Mouse (Mus musculus): ENCODE measurements around the gene Glrx2. TPM values are rescaled to one million over a fixed set of nuclear protein-coding genes. Genes with fewer than 3 reads are reported as not detected.
"Not testable (repeated sequence)": the region's sequence is repeated elsewhere in the genome, so short reads cannot be mapped to it uniquely, and the experiment has no call there.

Glrx2 gene
- 68.9 and 106 TPM in 2 replicates for total RNA-seq (2014; fragmentation: Nextera tagmentation)
- total RNA-seq (2017) = 51.3 and 54.5 TPM in 2 replicates

- ATAC-seq (replicated peaks; ENCODE audit: low FRiP score, low TSS enrichment, poor library complexity, severe bottlenecking) = not testable (repeated sequence)
Measured at GRCm38 (mm10) chr1:143716038-143716437, at the start of gene Glrx2. Gene Glrx2 (plus strand): TSS chr1:143716338.

GRCm38 (mm10) chr1:143675734-143676361 lies 40.3 kb upstream of the Glrx2 start:
- no peak for ATAC-seq (replicated peaks; ENCODE audit: low FRiP score, low TSS enrichment, poor library complexity, severe bottlenecking)

- ATAC-seq (replicated peaks; ENCODE audit: low FRiP score, low TSS enrichment, poor library complexity, severe bottlenecking) = no peak
Measured at GRCm38 (mm10) chr1:143681108-143681507, 35.0 kb upstream of the Glrx2 start.

GRCm38 (mm10) chr1:143684849-143685248 lies 31.3 kb upstream of the Glrx2 start:
- no peak for ATAC-seq (replicated peaks; ENCODE audit: low FRiP score, low TSS enrichment, poor library complexity, severe bottlenecking)

GRCm38 (mm10) chr1:143701736-143702135 lies 14.4 kb upstream of the Glrx2 start:
- no peak for ATAC-seq (replicated peaks; ENCODE audit: low FRiP score, low TSS enrichment, poor library complexity, severe bottlenecking)

GRCm38 (mm10) chr1:143702141-143702740 lies 13.9 kb upstream of the Glrx2 start:
- ATAC-seq (replicated peaks; ENCODE audit: low FRiP score, low TSS enrichment, poor library complexity, severe bottlenecking) = peak; percentile 51

- ATAC-seq (replicated peaks; ENCODE audit: low FRiP score, low TSS enrichment, poor library complexity, severe bottlenecking) = peak; percentile 90
Measured at GRCm38 (mm10) chr1:143702741-143703262, 13.3 kb upstream of the Glrx2 start, which contains the start of gene Cdc73. Gene Cdc73 (minus strand): TSS chr1:143702893.

- no peak for ATAC-seq (replicated peaks; ENCODE audit: low FRiP score, low TSS enrichment, poor library complexity, severe bottlenecking)
Measured at GRCm38 (mm10) chr1:143707006-143707405, 9.1 kb upstream of the Glrx2 start.

GRCm38 (mm10) chr1:143708361-143708760 lies 7.8 kb upstream of the Glrx2 start:
- no peak for ATAC-seq (replicated peaks; ENCODE audit: low FRiP score, low TSS enrichment, poor library complexity, severe bottlenecking)

- ATAC-seq (replicated peaks; ENCODE audit: low FRiP score, low TSS enrichment, poor library complexity, severe bottlenecking) = peak; percentile 77
Measured at GRCm38 (mm10) chr1:143709966-143710626, 6.0 kb upstream of the Glrx2 start.

GRCm38 (mm10) chr1:143710627-143710976 lies 5.5 kb upstream of the Glrx2 start:
- peak; percentile 22; the same call in 1 of the 2 replicates for ATAC-seq (replicated peaks; ENCODE audit: low FRiP score, low TSS enrichment, poor library complexity, severe bottlenecking)

- peak; percentile 94 for ATAC-seq (replicated peaks; ENCODE audit: low FRiP score, low TSS enrichment, poor library complexity, severe bottlenecking)
Measured at GRCm38 (mm10) chr1:143724456-143725064, 8.4 kb downstream of the Glrx2 start.

GRCm38 (mm10) chr1:143727701-143728445 lies 11.7 kb downstream of the Glrx2 start:
- no peak for ATAC-seq (replicated peaks; ENCODE audit: low FRiP score, low TSS enrichment, poor library complexity, severe bottlenecking)

GRCm38 (mm10) chr1:143730899-143731298 lies 14.8 kb downstream of the Glrx2 start:
- peak; percentile 95 for ATAC-seq (replicated peaks; ENCODE audit: low FRiP score, low TSS enrichment, poor library complexity, severe bottlenecking)

GRCm38 (mm10) chr1:143731691-143732090 lies 15.6 kb downstream of the Glrx2 start:
- no peak for ATAC-seq (replicated peaks; ENCODE audit: low FRiP score, low TSS enrichment, poor library complexity, severe bottlenecking)

- ATAC-seq (replicated peaks; ENCODE audit: low FRiP score, low TSS enrichment, poor library complexity, severe bottlenecking) = no peak
Measured at GRCm38 (mm10) chr1:143733914-143734410, 17.8 kb downstream of the Glrx2 start.

GRCm38 (mm10) chr1:143738811-143739210 lies 22.7 kb downstream of the Glrx2 start:
- peak; percentile 51 for ATAC-seq (replicated peaks; ENCODE audit: low FRiP score, low TSS enrichment, poor library complexity, severe bottlenecking)

GRCm38 (mm10) chr1:143739361-143740350 lies 23.5 kb downstream of the Glrx2 start:
- ATAC-seq (replicated peaks; ENCODE audit: low FRiP score, low TSS enrichment, poor library complexity, severe bottlenecking) = peak; percentile 76

All from megakaryocyte-erythroid progenitor cell, adult 5-6 weeks (primary cell).